Mouse (Mus musculus) WW6 (cell line): ENCODE measurements around the gene S100a6.

Experiments used
- DNase-seq: peaks from one replicate; pipeline ENCODE4 v3.0.0-alpha.2; 2013; ENCODE audit warnings: low read depth, low spot score

Gene S100a6

GRCm38 (mm10) chr3:90626266-90627021 is 13.8 kb downstream of the S100a6 start:
- DNase-seq: no peak

- DNase-seq: no peak
These were observed 14.7 kb downstream of the S100a6 start for GRCm38 (mm10) chr3:90627366-90627765.

- DNase-seq: no peak
These were observed 15.1 kb downstream of the S100a6 start for GRCm38 (mm10) chr3:90627807-90628206.

GRCm38 (mm10) chr3:90629298-90629697 is 16.6 kb downstream of the S100a6 start:
- no peak for DNase-seq

GRCm38 (mm10) chr3:90631984-90632383 is 19.3 kb downstream of the S100a6 start:
- no peak for DNase-seq

GRCm38 (mm10) chr3:90638511-90639275 is 26.0 kb downstream of the S100a6 start:
- no peak for DNase-seq

GRCm38 (mm10) chr3:90639511-90640154 is 27.0 kb downstream of the S100a6 start:
- DNase-seq: no peak

- DNase-seq: no peak
These were observed 28.3 kb downstream of the S100a6 start for GRCm38 (mm10) chr3:90640981-90641380.

- DNase-seq: no peak
These were observed 31.5 kb downstream of the S100a6 start for GRCm38 (mm10) chr3:90644220-90644619.

GRCm38 (mm10) chr3:90647291-90647690 is 34.6 kb downstream of the S100a6 start:
- DNase-seq: no peak

GRCm38 (mm10) chr3:90648981-90649380 is 36.3 kb downstream of the S100a6 start:
- DNase-seq: no peak

GRCm38 (mm10) chr3:90649832-90650231 is 37.1 kb downstream of the S100a6 start:
- no peak for DNase-seq

- no peak for DNase-seq
These were observed 40.3 kb downstream of the S100a6 start for GRCm38 (mm10) chr3:90652878-90653508.

- no peak for DNase-seq
These were observed 41.0 kb downstream of the S100a6 start, which contains the start of gene S100a7a for GRCm38 (mm10) chr3:90653717-90654116. S100a7a (plus strand) TSS chr3:90654017.

- DNase-seq: no peak
These were observed 44.7 kb downstream of the S100a6 start for GRCm38 (mm10) chr3:90657405-90657804.

GRCm38 (mm10) chr3:90659364-90660044 is 46.8 kb downstream of the S100a6 start:
- no peak for DNase-seq

- DNase-seq: no peak
These were observed 51.5 kb downstream of the S100a6 start for GRCm38 (mm10) chr3:90664219-90664618.

- DNase-seq: no peak
These were observed 56.2 kb downstream of the S100a6 start, which contains the start of gene S100a8 for GRCm38 (mm10) chr3:90668846-90669245. S100a8 (plus strand) TSS chr3:90668978.
